Mouse (Mus musculus) kidney, postnatal 0 days (tissue): ENCODE measurements around the gene Rgs17. TPM values are rescaled to one million over a fixed set of nuclear protein-coding genes. Genes with fewer than 3 reads are reported as not detected.

Source experiments
- ATAC-seq: fragments of 200-750 bp; cut with Nextera tagmentation; replicated peaks from 2 replicates; pipeline ENCODE4 v1.8.0; 2017; ENCODE audit warnings: low read depth, moderate number of reproducible peaks, moderate TSS enrichment, moderate library complexity; ENCODE audit not compliant: low FRiP score
- DNase-seq: peaks from one replicate; pipeline ENCODE4 v3.0.0-alpha.2; 2016; ENCODE audit warnings: low spot score
- H3K27ac ChIP-seq: fragments of 300-500 bp; sonication (generic); 2 replicates; pipeline ENCODE4 v1.5.1; 2014; ENCODE audit warnings: mild to moderate bottlenecking
- H3K27me3 ChIP-seq: fragments of 300-500 bp; sonication (generic); 2 replicates; pipeline ENCODE4 v1.6.1; 2014; ENCODE audit warnings: low read length, mixed read lengths; ENCODE audit not compliant: insufficient read depth
- H3K36me3 ChIP-seq: fragments of 300-500 bp; sonication (generic); 2 replicates; pipeline ENCODE4 v1.6.1; 2014; ENCODE audit warnings: low read length, mixed read lengths; ENCODE audit not compliant: insufficient read depth
- H3K4me1 ChIP-seq: fragments of 300-500 bp; sonication (generic); replicated peaks from 2 replicates; pipeline ENCODE4 v1.6.1; 2014; ENCODE audit warnings: antibody characterized with exemption, low read length, mixed read lengths; ENCODE audit not compliant: insufficient read depth
- H3K4me2 ChIP-seq: fragments of 300-500 bp; sonication (generic); 2 replicates; pipeline ENCODE4 v1.6.1; 2014; ENCODE audit warnings: mild to moderate bottlenecking, low read length, moderate library complexity, mixed read lengths
- H3K4me3 ChIP-seq: fragments of 300-500 bp; sonication (generic); replicated peaks from 2 replicates; pipeline ENCODE4 v1.5.1; 2014; ENCODE audit warnings: low read depth, low read length
- H3K9ac ChIP-seq: fragments of 300-500 bp; sonication (generic); 2 replicates; pipeline ENCODE4 v1.6.1; 2014; ENCODE audit warnings: low read depth, low read length
- H3K9me3 ChIP-seq: fragments of 300-500 bp; sonication (generic); replicated peaks from 2 replicates; pipeline ENCODE4 v1.6.1; 2016; ENCODE audit warnings: low read length, inconsistent platforms, mixed read lengths
- CTCF ChIP-seq: IDR thresholded peaks from 2 replicates; pipeline ENCODE4 v1.5.1; 2016; ENCODE audit warnings: antibody characterized with exemption, low read depth, mild to moderate bottlenecking, moderate library complexity
- whole genome bisulfite sequencing: fragments of 180-500 bp; shearing (Covaris S2); extraction: QIAGEN DNeasy Blood & Tissue Kit; methylation state at CpG from one replicate; pipeline ENCODE4 v1.1.7; 2014; 5-methylcytosine and 5-hydroxymethylcytosine counted together
- polyA plus RNA-seq: library from polyadenylated mRNA; unstranded; fragments of >200 nt; fragmentation: Nextera tagmentation; extraction: Ambion mirVana; gene quantifications from 2 replicates; pipeline ENCODE4 v1.2.1, GENCODE M21; 2015

The Rgs17 gene
- polyA plus RNA-seq, 1 experiment from 2014 or later, result 0.36 TPM

GRCm38 (mm10) chr10:5841369-5841768 is 80.8 kb downstream of the Rgs17 start:
- Histone ChIP-seq H3K4me3 (no peak overlapping the region), H3K9ac (no peak overlapping the region), H3K27ac (no peak overlapping the region), H3K4me2 (no peak overlapping the region), H3K27me3 (no peaks in the 10 kb centered on the region), H3K36me3 (no peaks in the 10 kb centered on the region), H3K4me1 (no peaks in the 10 kb centered on the region), H3K9me3 (no peaks in the 10 kb centered on the region)
- WGBS, result 72% methylated on average over 4 of the region's 4 CpGs
- peak; percentile 74 for TF ChIP-seq CTCF
- DNase-seq (peak; percentile 81), ATAC-seq (no peak)

- Histone ChIP-seq H3K4me1 (peaks cover 5% of the 10 kb centered on the region; the same call in 1 of the 2 replicates), H3K27ac (no peak overlapping the region), H3K36me3 (no peaks in the 10 kb centered on the region), H3K4me2 (no peak overlapping the region), H3K9ac (no peak overlapping the region), H3K4me3 (no peak overlapping the region), H3K9me3 (no peaks in the 10 kb centered on the region), H3K27me3 (no peaks in the 10 kb centered on the region)
- TF ChIP-seq CTCF, result no peak
- ATAC-seq (no peak), DNase-seq (no peak)
- 76% methylated on average over 6 of the region's 6 CpGs for WGBS
These were observed 95.7 kb downstream of the Rgs17 start for GRCm38 (mm10) chr10:5826336-5827025.

GRCm38 (mm10) chr10:5824779-5825178 is 97.4 kb downstream of the Rgs17 start:
- H3K4me2 ChIP-seq, result peak overlapping the region; percentile 68
- no peaks in the 10 kb centered on the region for H3K36me3 ChIP-seq
- H3K27ac ChIP-seq, result peak overlapping the region; percentile 98
- H3K4me3 ChIP-seq, result peak overlapping the region; percentile 88
- ATAC-seq (no peak), DNase-seq (peak; percentile 86)
- H3K9ac ChIP-seq, result peak overlapping the region; percentile 41; the same call in 1 of the 2 replicates
- TF ChIP-seq CTCF, result peak; percentile 75
- H3K9me3 ChIP-seq, result no peaks in the 10 kb centered on the region
- peaks cover 5% of the 10 kb centered on the region; the same call in 1 of the 2 replicates for H3K4me1 ChIP-seq
- no peaks in the 10 kb centered on the region for H3K27me3 ChIP-seq
- 0% methylated on average over 3 of the region's 3 CpGs for WGBS

DNA sequence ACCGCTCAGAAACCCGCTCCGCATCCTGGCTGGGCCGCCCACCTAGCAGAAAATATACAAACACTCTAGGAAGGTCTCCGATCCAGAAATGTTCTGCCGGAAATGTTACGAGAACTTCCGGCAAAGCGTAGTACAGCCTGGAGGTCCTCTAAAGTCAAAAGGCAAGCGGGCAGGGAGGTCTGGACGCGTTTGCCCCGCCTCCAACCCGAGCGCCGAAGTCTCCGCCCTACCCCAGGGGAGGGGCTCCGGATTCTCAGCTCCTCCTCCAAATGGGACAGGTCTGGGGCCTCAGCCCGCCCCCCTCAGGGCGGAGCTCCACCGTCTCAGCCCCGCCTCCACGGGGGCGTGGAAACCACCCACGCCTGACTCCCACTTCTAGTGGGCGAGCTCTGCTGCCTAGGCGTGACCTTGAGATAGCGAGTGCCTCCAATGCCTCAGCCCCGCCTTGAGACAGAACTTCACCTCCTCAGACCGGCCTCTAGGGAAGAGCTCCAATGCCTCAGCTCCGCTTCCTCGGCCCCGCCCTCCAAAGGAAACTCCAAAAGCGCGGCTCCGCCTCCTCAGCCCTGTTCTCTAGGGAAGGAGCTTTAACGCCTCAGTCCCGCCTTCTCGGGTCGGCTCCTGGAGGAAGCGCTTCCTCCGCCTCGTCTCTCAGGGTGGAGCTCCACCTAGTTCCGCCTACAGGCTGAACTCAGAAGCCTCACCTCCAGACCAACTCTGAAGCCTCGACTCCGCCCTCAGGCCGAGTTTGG is 98.3 kb downstream of the Rgs17 start, which contains the start of gene Mtrf1l:
Gene Mtrf1l (minus strand): TSS at position 171 of the 752 bp plus-strand sequence.
- under 1% methylated on average over 47 of the region's 47 CpGs for WGBS
- DNase-seq (peak; percentile 99), ATAC-seq (peak; percentile 96)
- Histone ChIP-seq H3K27ac (peak within 1 kb of the TSS; percentile 98), H3K4me3 (peak within 1 kb of the TSS; percentile 88), H3K27me3 (no peaks in the 10 kb centered on the region), H3K9ac (peak within 1 kb of the TSS; percentile 88), H3K36me3 (peaks cover 6% of the 10 kb centered on the region; the same call in 1 of the 2 replicates), H3K4me2 (peak within 1 kb of the TSS; percentile 68), H3K9me3 (no peaks in the 10 kb centered on the region), H3K4me1 (peaks cover 5% of the 10 kb centered on the region; the same call in 1 of the 2 replicates)
- peak; percentile 53 for TF ChIP-seq CTCF

- Histone ChIP-seq H3K27me3 (no peaks in the 10 kb centered on the region), H3K4me3 (peak overlapping the region; percentile 88), H3K27ac (peak overlapping the region; percentile 98), H3K9ac (peak overlapping the region; percentile 88), H3K36me3 (peaks cover 8% of the 10 kb centered on the region; the same call in 1 of the 2 replicates), H3K4me2 (peak overlapping the region; percentile 68), H3K4me1 (peaks cover 5% of the 10 kb centered on the region; the same call in 1 of the 2 replicates), H3K9me3 (no peaks in the 10 kb centered on the region)
- TF ChIP-seq CTCF, result no peak
- WGBS, result under 1% methylated on average over 37 of the region's 37 CpGs
- DNase-seq (no peak), ATAC-seq (no peak)
These were observed 98.9 kb downstream of the Rgs17 start for GRCm38 (mm10) chr10:5823291-5823739.

GRCm38 (mm10) chr10:5818772-5819171 is 103.4 kb downstream of the Rgs17 start:
- Histone ChIP-seq H3K36me3 (peaks cover 32% of the 10 kb centered on the region), H3K9me3 (no peaks in the 10 kb centered on the region), H3K27ac (no peak overlapping the region), H3K27me3 (no peaks in the 10 kb centered on the region), H3K4me2 (no peak overlapping the region), H3K4me1 (peaks cover 5% of the 10 kb centered on the region; the same call in 1 of the 2 replicates), H3K4me3 (no peak overlapping the region), H3K9ac (no peak overlapping the region)
- DNase-seq (no peak), ATAC-seq (no peak)
- WGBS, result 94% methylated on average over 3 of the region's 3 CpGs
- TF ChIP-seq CTCF, result no peak
